Mouse (Mus musculus): ENCODE measurements at regions not wholly inside any gene's neighbourhood (a gene's known extent, or its start where the extent isn't known, plus 50 kb on each side); places are given as distances from the start of the nearest gene placed in this dataset.
"Not testable (repeated sequence)": the region's sequence is repeated elsewhere in the genome, so short reads cannot be mapped to it uniquely, and the experiment has no call there.

DNA sequence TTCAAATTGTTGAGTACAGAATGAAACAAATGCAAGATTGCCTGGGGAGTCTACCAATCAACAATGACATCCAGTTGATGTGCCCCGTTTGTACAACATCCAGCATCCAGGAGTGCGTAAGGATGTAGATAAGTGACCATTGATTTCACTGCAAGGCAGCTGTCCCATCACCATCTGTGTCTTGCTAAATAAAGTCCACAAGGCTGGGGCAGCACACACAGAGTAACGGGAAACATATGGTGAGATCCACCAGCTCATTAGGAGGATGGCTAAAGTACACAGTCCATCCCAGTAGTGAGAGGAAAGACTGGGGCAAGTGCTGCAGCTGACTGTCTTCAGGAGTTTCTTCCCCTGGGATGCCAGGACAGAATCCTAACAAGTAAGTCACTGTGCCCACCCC lies 284.8 kb downstream of the Phf3 start:
- ATAC-seq (replicated peaks; ENCODE audit: low FRiP score, low TSS enrichment, low read depth) = no peak
- no peaks in the 10 kb centered on the region for H3K4me1 ChIP-seq (replicated peaks; ENCODE audit: control insufficient read depth, insufficient read depth, low read length)
- H3K9ac ChIP-seq (ENCODE audit: low read length) = no peak overlapping the region
- H3K4me3 ChIP-seq (ENCODE audit: low read depth, low read length) = no peak overlapping the region
- no peak for DNase-seq (ENCODE audit: low spot score)
- H3K27ac ChIP-seq (ENCODE audit: low read depth) = no peak overlapping the region
- H3K27me3 ChIP-seq (replicated peaks; ENCODE audit: control insufficient read depth, insufficient read depth, low read length) = no peaks in the 10 kb centered on the region
- no peak overlapping the region for H3K4me2 ChIP-seq (ENCODE audit: low read length)
- 41% methylated on average over 3 of the region's 3 CpGs for WGBS
- H3K36me3 ChIP-seq (ENCODE audit: control insufficient read depth, insufficient read depth, low read length) = no peaks in the 10 kb centered on the region
- H3K9me3 ChIP-seq (ENCODE audit: control insufficient read depth, low read length) = no peaks in the 10 kb centered on the region

DNA sequence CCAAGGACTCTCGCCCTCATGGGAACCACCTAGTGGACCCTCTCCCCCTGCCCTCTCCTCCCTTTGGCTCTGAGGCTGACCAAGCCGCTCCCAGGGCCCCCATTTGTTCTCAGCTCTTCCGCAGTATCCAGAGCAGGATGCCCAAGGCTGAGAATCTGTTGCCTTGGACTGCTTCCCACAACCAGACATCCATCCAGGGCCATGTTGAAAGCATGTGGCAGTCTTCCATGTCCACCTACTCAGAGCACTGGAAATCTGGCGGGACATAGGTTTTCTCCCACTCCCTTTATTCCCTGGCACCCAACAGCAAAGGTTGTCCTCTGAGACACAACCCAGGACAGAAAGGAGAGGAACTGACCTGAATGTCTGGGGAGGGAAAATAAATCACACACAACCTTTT lies 285.4 kb downstream of the Phf3 start:
- H3K9me3 ChIP-seq (ENCODE audit: control insufficient read depth, low read length) = no peaks in the 10 kb centered on the region
- H3K4me2 ChIP-seq (ENCODE audit: low read length) = no peak overlapping the region
- 84% methylated on average over 4 of the region's 4 CpGs for WGBS
- DNase-seq (ENCODE audit: low spot score) (no peak), ATAC-seq (replicated peaks; ENCODE audit: low FRiP score, low TSS enrichment, low read depth) (no peak)
- H3K27ac ChIP-seq (ENCODE audit: low read depth) = no peak overlapping the region
- no peaks in the 10 kb centered on the region for H3K27me3 ChIP-seq (replicated peaks; ENCODE audit: control insufficient read depth, insufficient read depth, low read length)
- no peaks in the 10 kb centered on the region for H3K4me1 ChIP-seq (replicated peaks; ENCODE audit: control insufficient read depth, insufficient read depth, low read length)
- H3K9ac ChIP-seq (ENCODE audit: low read length) = no peak overlapping the region
- no peak overlapping the region for H3K4me3 ChIP-seq (ENCODE audit: low read depth, low read length)
- no peaks in the 10 kb centered on the region for H3K36me3 ChIP-seq (ENCODE audit: control insufficient read depth, insufficient read depth, low read length)

- H3K4me3 ChIP-seq (ENCODE audit: low read depth, low read length) = no peak overlapping the region
- H3K9ac ChIP-seq (ENCODE audit: low read length) = no peak overlapping the region
- H3K9me3 ChIP-seq (ENCODE audit: control insufficient read depth, low read length) = no peaks in the 10 kb centered on the region
- H3K27ac ChIP-seq (ENCODE audit: low read depth) = no peak overlapping the region
- no peak overlapping the region for H3K4me2 ChIP-seq (ENCODE audit: low read length)
- no peaks in the 10 kb centered on the region for H3K27me3 ChIP-seq (replicated peaks; ENCODE audit: control insufficient read depth, insufficient read depth, low read length)
- DNase-seq (ENCODE audit: low spot score) = no peak
- H3K4me1 ChIP-seq (replicated peaks; ENCODE audit: control insufficient read depth, insufficient read depth, low read length) = no peaks in the 10 kb centered on the region
- 4% methylated on average over 4 of the region's 4 CpGs for WGBS
- no peaks in the 10 kb centered on the region for H3K36me3 ChIP-seq (ENCODE audit: control insufficient read depth, insufficient read depth, low read length)
- no peak for ATAC-seq (replicated peaks; ENCODE audit: low FRiP score, low TSS enrichment, low read depth)
These were observed 288.9 kb downstream of the Phf3 start for GRCm38 (mm10) chr1:30584806-30585205.

- no peak for ATAC-seq (replicated peaks; ENCODE audit: low FRiP score, low TSS enrichment, low read depth)
- no peak overlapping the region for H3K4me2 ChIP-seq (ENCODE audit: low read length)
- no peaks in the 10 kb centered on the region for H3K36me3 ChIP-seq (ENCODE audit: control insufficient read depth, insufficient read depth, low read length)
- H3K9me3 ChIP-seq (ENCODE audit: control insufficient read depth, low read length) = no peaks in the 10 kb centered on the region
- no peak overlapping the region for H3K4me3 ChIP-seq (ENCODE audit: low read depth, low read length)
- WGBS = 92% methylated on average over 6 of the region's 6 CpGs
- H3K27me3 ChIP-seq (replicated peaks; ENCODE audit: control insufficient read depth, insufficient read depth, low read length) = no peaks in the 10 kb centered on the region
- no peak overlapping the region for H3K27ac ChIP-seq (ENCODE audit: low read depth)
- no peaks in the 10 kb centered on the region for H3K4me1 ChIP-seq (replicated peaks; ENCODE audit: control insufficient read depth, insufficient read depth, low read length)
- H3K9ac ChIP-seq (ENCODE audit: low read length) = no peak overlapping the region
- DNase-seq (ENCODE audit: low spot score) = no peak
These were observed 289.9 kb downstream of the Phf3 start for GRCm38 (mm10) chr1:30583860-30584259.

GRCm38 (mm10) chr1:30564757-30565156 lies 309.0 kb downstream of the Phf3 start:
- whole genome bisulfite sequencing = 80% methylated on average over 6 of the region's 6 CpGs
- H3K4me1 ChIP-seq (replicated peaks; ENCODE audit: control insufficient read depth, insufficient read depth, low read length) = no peaks in the 10 kb centered on the region
- H3K36me3 ChIP-seq (ENCODE audit: control insufficient read depth, insufficient read depth, low read length) = no peaks in the 10 kb centered on the region
- no peak overlapping the region for H3K9ac ChIP-seq (ENCODE audit: low read length)
- no peaks in the 10 kb centered on the region for H3K9me3 ChIP-seq (ENCODE audit: control insufficient read depth, low read length)
- ATAC-seq (replicated peaks; ENCODE audit: low FRiP score, low TSS enrichment, low read depth) (no peak), DNase-seq (ENCODE audit: low spot score) (no peak)
- H3K27ac ChIP-seq (ENCODE audit: low read depth) = no peak overlapping the region
- H3K27me3 ChIP-seq (replicated peaks; ENCODE audit: control insufficient read depth, insufficient read depth, low read length) = no peaks in the 10 kb centered on the region
- no peak overlapping the region for H3K4me2 ChIP-seq (ENCODE audit: low read length)
- H3K4me3 ChIP-seq (ENCODE audit: low read depth, low read length) = no peak overlapping the region

- H3K4me2 ChIP-seq (ENCODE audit: low read length); DNase-seq (ENCODE audit: low spot score); H3K9ac ChIP-seq (ENCODE audit: low read length); H3K9me3 ChIP-seq (ENCODE audit: control insufficient read depth, low read length); ATAC-seq (replicated peaks; ENCODE audit: low FRiP score, low TSS enrichment, low read depth); H3K4me1 ChIP-seq (replicated peaks; ENCODE audit: control insufficient read depth, insufficient read depth, low read length); H3K36me3 ChIP-seq (ENCODE audit: control insufficient read depth, insufficient read depth, low read length); H3K27me3 ChIP-seq (replicated peaks; ENCODE audit: control insufficient read depth, insufficient read depth, low read length); H3K4me3 ChIP-seq (ENCODE audit: low read depth, low read length); H3K27ac ChIP-seq (ENCODE audit: low read depth): not testable (repeated sequence)
- 54% methylated on average over 4 of the region's 4 CpGs for WGBS
These were observed 325.0 kb downstream of the Phf3 start for GRCm38 (mm10) chr1:30548761-30549160.

DNA sequence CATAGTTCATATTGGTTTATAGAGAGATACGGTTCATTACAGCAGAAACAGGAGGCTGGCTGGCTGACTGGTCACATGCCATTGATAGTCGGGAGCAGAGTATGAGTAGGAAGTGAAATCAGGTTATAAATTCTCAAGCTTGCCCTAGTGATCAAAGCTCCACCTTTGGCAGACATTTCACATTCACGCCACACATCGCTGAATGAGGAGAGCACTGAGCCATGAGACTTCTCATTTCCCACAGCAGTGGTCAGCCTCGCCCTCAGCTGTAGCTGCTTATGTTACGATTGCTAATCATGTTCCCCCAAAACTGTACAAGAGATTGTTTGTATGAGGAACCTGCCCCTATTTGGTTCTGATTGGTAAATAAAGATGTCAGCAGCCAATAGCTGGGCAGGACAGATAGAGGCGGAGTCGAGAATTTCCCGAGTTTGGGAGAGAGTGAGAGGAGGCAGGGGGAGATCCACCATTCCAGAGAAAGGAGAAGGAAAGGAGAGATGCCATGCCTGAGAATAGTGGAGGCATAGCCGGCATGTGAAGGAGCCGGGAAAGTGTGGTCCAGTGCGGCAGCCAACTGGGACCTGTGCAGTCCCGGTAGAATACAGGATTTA lies 333.5 kb downstream of the Phf3 start:
- ATAC-seq (replicated peaks; ENCODE audit: low FRiP score, low TSS enrichment, low read depth) (no peak), DNase-seq (ENCODE audit: low spot score) (no peak)
- 90% methylated on average over 13 of the region's 13 CpGs for WGBS
- no peak overlapping the region for H3K27ac ChIP-seq (ENCODE audit: low read depth)
- H3K9me3 ChIP-seq (ENCODE audit: control insufficient read depth, low read length) = no peaks in the 10 kb centered on the region
- H3K4me1 ChIP-seq (replicated peaks; ENCODE audit: control insufficient read depth, insufficient read depth, low read length) = no peaks in the 10 kb centered on the region; the same call in 1 of the 2 replicates
- H3K4me2 ChIP-seq (ENCODE audit: low read length) = no peak overlapping the region
- H3K36me3 ChIP-seq (ENCODE audit: control insufficient read depth, insufficient read depth, low read length) = no peaks in the 10 kb centered on the region
- no peaks in the 10 kb centered on the region for H3K27me3 ChIP-seq (replicated peaks; ENCODE audit: control insufficient read depth, insufficient read depth, low read length)
- H3K9ac ChIP-seq (ENCODE audit: low read length) = no peak overlapping the region
- H3K4me3 ChIP-seq (ENCODE audit: low read depth, low read length) = no peak overlapping the region

GRCm38 (mm10) chr1:30536989-30537975 lies 336.4 kb downstream of the Phf3 start:
- Histone ChIP-seq H3K9me3 (ENCODE audit: control insufficient read depth, low read length) (no peaks in the 10 kb centered on the region), H3K27me3 (replicated peaks; ENCODE audit: control insufficient read depth, insufficient read depth, low read length) (no peaks in the 10 kb centered on the region), H3K27ac (ENCODE audit: low read depth) (no peak overlapping the region), H3K9ac (ENCODE audit: low read length) (no peak overlapping the region), H3K4me1 (replicated peaks; ENCODE audit: control insufficient read depth, insufficient read depth, low read length) (no peaks in the 10 kb centered on the region; the same call in 1 of the 2 replicates), H3K4me3 (ENCODE audit: low read depth, low read length) (no peak overlapping the region), H3K36me3 (ENCODE audit: control insufficient read depth, insufficient read depth, low read length) (no peaks in the 10 kb centered on the region), H3K4me2 (ENCODE audit: low read length) (no peak overlapping the region)
- DNase-seq (ENCODE audit: low spot score) (no peak), ATAC-seq (replicated peaks; ENCODE audit: low FRiP score, low TSS enrichment, low read depth) (no peak)
- 43% methylated on average over 11 of the region's 11 CpGs for WGBS

Data from intestine, embryonic 14.5 days (tissue).